Mouse (Mus musculus) spleen, postnatal 14 days (tissue): ENCODE data around the gene Fgf2.

Source experiments
- DNase-seq, 2 experiments: peaks; one replicate each; pipeline ENCODE4 v3.0.0; 2021 to 2022; ENCODE audit warnings: low spot score in 2 of 2

The Fgf2 gene

DNA sequence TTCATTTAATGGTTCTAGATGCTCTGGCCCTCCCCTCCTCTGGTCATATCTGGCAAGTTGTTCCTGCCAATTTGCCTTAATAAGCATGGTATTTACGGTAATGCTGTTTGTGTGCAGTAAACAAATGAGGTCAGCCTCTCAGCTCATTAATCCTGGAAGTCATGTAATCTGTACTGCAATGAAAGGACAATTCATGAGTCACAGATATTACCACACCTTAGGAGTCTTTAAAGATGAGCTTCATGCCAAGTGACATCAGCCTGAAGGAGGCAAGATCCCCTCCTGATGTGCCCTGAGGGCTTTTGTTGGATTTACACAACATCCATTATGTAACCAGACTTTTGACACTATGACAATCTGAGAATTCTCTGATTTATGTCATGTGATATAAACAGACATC is 6.6 kb downstream of the Fgf2 start:
- no peak for DNase-seq

DNA sequence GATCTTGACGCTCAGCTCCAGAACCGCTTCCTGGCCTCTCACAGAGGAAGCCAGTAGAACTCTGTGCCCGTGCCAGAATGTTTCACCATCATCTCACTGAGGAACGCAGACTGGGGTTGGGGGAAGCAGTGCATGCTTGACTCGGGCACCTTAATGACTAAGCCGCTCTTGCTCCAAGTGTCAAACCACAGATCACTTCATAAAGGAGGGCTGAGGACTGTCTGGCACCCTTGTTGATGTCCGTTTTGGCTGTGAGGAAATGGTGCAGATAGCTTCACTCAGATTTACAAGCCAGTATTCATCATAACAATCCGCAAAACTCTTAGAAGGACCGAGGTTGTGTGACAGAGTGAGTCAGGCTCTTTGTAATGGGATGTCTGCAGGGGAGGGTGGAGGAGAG is 12.6 kb downstream of the Fgf2 start:
- no peak for DNase-seq

DNA sequence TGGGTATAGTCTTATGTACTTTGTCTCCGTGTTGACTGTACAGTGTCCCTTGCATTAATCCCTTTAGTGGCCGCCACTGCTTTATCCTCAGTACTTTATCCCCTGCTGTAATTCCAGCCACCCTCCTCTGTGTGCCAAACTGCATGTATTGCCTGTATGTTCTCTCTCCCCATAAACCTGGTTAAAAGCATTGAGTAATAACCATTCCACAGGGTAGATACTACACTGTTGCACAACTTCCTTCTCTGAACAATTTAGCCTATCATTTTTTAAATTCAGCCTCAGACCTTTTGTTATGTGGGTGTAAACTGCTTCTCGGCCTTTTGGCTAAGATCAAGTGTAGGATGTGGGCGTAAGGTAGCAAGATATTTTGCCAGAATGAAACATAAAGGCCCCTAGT is 17.0 kb downstream of the Fgf2 start:
- no peak for DNase-seq

DNA sequence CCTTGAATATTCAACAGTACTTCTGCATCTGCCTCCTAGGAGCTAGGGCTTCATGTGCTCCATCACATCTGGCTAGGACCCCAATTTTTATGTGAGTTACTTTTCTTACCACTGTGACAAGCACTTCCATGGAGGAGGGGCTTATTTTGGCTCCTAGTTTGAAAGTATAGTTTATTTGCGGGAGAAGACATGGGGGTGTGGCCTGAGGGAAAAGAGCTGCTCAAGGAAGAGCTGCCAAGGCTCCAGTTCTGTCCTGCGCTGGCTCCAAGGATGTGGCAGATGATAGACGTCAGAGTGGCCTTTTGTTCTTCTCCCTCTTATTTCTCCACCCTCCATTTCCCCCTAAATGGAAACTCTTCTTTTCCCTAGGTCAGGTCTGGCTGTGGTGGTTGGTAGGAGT is 17.8 kb downstream of the Fgf2 start:
- no peak for DNase-seq

DNA sequence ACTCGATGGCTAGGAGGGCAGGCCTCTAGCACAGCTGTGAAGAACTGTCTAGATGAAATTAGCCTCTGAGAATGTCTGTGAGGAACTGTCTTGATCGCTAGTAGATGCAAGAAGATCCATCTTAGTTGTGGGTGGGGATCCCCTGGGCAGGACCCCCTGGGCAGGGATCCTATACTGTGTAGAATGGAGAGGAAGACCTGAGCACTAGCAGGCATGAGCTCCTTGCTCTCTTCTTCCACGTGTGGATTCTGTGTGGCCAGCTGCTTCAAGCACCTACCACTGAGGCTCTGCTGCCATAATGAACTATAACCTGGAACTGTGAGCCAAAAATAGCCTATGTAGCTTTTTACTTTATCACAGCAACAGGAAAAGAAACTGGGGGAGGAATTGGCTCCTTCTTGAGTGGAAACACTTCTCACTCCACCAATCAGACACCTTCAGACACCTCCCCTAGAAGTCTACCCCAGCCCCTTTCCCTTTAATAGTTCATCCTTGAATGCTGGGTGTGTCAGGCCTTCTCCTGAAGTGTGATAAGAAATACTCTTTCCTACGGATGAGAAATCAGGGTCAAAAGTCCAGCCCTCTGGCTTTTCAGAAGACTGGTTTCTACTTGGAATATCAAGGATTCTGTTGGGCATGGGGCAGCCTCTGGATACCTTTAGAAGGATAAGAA is 18.4 kb downstream of the Fgf2 start:
- no peak for DNase-seq

DNA sequence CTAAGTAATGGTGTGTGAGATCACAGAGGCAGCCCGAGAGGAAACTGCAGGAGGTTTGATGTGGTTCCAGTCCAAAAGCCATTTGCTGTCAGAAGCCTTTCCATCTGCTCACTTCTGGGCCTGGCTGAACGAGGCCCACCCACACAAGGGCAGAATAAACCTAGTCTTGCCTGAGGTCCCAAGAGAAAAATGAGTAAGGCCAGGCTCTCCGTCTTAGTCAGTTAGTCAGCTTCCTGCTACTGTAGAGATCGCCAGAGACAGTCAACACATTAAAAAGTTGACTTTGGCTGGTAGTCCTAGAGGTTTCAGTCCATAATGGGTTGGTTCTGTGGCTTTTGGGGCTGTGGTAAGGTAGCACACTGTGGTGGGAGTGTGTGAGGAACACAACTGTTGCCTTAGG is 22.3 kb downstream of the Fgf2 start:
- no peak for DNase-seq

DNA sequence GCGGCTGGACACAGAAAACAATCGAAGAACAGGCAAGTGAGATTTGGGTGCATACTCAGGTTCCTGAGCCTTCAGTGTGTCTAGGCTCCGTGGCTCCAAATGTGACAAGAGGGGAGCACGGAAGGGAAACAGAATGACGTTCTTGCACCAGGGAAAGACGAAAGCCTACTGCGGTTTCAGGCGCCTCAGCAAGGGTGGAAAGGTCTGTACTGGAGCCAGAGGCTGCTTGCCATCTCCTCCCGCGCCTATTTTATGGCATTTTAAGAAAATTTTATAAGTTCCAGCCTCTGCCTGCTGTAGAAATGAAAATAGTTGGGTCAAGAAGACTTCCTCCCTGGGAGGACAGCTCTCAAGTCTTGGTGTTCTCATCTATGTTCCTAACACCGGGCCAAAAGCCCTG is 25.6 kb downstream of the Fgf2 start:
- DNase-seq = no peak

DNA sequence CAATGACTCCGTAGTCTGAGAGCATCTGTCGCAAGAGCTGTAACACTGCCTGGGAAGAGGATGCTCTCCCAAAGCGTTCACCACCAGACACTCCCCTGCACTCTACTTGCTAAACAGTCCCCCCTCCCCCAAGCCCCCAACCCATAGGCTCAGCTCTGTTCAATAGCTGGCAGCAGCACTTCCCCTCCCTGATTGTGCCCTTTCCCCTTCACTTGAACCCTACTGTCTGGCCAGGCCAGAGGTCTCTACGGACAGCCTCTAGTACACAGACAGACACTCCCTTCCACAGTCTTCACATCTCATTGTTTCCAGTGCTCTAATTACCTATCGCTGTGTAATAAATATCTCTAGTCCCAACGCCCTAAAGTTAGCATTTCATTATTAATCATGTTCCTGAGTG is 29.8 kb downstream of the Fgf2 start:
- DNase-seq = no peak

DNA sequence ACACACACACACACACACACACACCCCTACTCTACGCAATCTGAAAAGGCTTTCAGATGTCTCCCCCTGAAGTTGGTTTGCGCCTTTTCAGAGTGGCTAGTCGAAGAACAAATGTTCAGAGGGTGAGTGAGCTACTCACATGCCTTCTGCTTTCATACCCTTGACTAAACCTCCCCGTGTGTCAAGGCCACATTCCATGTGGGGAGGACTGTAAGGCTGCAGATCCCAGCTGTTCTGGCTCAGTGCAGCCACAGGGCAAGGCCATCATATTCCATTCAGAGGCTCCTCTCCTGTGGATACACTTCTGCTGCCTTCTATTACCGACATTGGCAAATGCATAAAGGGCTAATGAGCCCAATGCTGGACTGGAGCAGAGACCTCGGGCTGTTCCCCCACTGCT is 30.3 kb downstream of the Fgf2 start:
- DNase-seq = no peak

DNA sequence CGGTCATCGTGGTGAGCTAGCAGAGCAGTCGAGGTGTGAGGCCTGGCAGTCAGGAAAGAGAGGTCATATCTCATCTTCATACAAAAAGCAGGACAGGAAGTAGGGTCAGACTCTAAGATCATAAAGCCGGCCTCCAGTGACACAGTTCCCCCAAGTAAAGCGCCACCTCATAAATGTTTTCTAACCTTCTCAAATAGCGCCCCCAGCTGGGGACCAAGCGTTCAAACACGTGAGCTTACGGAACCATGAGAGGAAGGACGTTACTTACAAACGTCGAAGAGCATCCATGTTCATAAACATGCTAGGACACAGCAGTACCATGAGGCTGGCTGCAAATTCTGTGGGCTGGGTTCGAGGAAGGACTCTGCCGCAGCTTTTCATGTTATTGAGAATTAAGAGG is 31.1 kb downstream of the Fgf2 start:
- no peak for DNase-seq

DNA sequence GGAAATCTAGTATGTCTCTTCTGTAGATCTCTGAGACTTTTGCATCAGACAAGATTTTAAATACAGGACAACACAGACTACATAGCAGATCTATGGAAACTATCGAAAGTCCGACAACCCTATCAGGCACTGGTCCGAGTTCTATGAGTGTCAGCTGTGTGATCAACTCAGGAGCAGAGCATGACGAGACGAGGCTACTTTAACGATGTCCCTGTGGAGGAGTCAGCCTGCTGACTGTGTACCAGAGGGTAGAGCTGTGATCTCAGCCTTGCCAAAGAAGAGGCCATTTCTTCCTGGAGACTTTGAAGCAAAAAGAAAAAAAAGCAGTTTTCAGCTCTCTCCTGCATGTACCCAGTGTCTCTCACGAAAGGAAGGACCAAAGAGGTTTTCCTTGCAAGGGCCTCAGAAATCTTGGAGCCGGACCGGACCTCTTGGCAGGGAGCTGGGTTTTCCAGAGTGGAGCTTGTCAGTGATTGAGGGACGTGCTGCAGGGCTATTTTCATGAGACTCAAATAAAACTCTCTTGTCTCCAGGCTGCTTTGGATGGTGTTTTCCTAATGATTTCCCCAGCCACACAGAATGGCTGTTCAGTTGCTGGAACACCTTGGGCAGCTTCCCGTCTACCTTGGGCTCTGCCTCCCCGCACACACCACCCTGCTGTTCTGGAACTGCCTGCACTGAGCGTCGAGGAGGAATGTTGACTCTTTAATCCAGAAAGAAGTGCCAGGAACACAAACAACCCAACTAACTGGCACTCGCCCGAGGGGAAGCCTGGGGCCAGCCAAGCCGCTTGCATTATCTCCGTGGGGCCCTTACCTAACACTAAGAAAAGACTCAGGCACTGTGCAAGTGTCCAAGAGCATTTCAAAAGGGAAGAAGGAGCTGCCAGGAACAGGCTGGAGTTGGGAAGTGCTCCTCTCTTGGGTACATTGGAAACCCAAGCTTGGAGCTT is 32.1 kb downstream of the Fgf2 start:
- DNase-seq = no peak

DNA sequence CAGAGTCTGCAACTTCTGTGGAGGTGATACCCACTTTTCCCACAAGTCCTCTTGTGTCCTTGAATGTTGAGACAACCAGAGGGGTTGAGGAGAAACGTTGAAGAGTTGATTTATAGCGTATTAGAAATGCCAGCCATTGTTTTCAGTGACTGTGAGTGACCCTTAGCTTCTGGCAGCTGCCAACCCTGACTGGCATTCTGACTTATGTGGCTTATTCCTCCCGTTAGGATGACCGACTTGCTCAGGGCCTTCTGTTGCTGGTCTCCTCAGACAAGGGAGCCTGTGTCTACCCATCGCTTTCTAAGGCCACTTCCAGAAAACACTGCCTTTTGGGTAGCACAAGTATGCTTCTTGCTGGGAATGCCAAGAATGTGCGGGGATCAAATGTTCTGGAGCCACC is 33.3 kb downstream of the Fgf2 start:
- no peak for DNase-seq

DNA sequence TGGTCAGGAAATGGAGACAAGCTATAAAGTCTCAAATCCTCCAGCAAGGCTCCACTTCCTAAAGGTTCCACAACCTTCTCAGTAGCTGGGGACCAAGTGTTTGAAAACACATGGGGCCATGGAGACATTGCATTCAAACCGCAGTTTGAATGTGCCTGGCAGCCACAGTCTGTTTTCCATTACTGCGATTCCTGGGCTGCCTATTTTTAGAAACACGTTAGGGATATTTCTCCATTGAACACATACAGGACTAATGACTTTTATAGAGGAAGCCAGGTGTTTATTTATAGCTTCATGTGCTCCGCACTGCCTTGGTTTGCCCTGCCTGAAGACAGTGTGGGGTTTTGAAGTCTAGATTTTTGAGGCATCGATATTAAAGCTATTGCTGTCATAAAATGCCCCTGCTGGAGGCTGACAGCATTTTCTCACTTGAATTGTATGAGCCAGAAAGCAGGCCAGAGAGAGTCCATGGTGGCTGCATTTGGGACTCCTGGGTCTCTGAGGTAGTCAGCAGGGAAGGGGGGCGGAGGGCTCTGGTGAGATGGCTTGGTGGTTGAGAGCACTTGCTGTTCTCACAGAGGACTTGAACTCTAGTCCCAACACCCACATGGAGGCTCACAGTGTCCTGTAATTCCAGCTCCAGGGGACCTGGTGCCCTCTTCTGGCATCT is 35.1 kb downstream of the Fgf2 start:
- DNase-seq = no peak

DNA sequence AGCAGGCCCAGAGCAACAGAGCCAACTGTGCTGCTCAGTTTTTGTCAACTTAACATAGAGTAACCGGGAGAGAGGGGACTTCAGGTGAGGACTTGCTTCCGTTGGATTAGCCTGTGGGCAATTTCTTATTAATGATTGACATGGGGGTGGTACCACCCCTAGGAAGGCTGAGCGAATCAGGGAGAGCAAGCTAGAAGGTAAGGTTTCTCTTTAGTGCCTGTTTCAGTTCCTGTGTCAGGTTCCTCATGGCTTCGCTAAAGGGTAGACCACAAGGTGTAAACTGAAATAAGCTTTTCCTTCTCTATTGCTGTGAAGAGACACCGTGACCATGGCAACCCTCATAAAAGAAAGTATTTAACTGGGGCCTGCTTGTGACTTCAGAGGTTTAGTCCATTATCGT is 39.2 kb downstream of the Fgf2 start:
- no peak for DNase-seq

DNA sequence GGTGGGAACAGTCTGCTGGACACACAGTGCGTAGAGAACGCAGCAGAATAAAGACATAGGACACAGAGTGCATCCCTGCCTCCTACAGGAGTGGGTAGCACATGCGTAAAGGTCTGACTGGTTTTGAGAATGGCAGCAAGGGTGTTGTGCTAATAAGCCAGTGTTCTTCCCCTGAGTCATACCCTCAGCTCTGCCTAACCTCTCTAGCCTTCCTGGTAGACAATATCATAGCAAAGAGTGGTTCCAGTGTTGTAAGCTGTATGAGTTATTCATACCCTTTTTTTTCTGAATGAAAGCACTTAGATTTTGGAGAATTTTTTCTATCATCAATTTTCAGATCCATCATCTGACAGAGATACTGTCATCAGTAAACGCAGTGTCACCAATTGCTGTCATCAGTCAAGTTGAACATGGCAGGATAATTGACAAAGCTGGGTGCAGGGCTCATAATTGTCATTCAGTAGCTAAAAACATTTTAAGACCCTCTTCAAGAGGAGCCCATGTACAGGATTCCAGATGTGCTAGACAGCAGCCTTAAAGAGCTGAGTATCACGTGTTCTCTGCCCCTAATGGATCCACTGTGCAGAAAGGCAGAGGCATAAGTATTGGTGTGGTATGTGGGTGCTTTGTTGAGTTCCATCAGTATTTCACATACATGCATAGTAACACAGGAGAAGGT is 48.9 kb downstream of the Fgf2 start:
- DNase-seq = no peak

DNA sequence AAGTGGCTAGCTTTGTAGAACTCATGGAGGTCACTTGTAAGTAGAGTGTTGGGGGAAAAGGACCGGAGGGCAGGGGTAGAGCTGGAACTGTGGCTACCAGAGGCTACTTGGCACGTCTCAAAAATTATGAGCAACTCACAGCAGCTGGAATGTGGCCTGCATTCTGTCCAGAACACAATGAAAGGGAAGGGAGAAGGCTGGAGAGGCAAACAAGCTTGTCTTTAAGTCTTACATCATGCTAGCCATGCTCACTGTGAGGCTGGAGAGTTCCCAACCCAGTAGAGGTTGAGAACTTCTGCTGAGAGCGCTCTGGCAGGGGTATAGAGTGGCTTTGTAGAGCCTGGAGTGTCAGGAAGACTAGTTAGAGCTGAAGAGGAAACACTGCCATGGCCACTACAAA is 49.5 kb downstream of the Fgf2 start:
- no peak for DNase-seq

DNA sequence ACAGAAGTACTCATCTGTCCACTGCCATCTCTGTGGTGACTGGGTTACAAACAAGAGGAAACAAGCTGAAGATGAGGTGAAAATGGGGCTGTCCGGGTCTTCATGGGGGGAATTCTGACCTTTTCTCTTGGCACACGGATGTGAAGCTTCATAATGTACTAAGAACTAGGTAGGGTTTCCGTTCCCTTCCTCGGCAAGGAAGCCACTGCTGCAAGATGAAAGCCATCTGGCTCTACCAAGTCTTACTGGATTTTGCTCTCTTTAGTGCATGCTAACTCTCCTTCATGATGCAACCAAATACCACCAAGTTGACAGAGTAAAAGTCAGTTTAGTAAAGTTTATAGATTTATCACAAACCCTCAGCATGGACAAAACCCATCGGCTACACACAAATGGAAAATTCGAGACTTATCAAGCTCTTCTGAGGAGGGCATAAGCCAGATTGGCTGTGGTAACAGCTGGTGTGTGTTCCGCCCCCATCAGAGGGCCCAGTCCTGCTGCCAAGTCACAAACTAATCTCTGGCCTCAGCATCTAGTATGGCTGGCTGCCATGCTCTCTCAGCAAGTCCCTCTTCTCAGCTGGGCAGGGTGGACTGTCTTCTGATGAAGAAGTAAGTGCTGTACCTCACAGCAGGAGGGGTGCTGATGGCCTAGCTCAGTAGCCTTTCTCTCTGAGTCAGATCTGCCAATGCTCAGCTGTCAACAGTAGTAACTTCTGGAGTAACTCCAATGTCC is 50.7 kb downstream of the Fgf2 start:
- no peak for DNase-seq

DNA sequence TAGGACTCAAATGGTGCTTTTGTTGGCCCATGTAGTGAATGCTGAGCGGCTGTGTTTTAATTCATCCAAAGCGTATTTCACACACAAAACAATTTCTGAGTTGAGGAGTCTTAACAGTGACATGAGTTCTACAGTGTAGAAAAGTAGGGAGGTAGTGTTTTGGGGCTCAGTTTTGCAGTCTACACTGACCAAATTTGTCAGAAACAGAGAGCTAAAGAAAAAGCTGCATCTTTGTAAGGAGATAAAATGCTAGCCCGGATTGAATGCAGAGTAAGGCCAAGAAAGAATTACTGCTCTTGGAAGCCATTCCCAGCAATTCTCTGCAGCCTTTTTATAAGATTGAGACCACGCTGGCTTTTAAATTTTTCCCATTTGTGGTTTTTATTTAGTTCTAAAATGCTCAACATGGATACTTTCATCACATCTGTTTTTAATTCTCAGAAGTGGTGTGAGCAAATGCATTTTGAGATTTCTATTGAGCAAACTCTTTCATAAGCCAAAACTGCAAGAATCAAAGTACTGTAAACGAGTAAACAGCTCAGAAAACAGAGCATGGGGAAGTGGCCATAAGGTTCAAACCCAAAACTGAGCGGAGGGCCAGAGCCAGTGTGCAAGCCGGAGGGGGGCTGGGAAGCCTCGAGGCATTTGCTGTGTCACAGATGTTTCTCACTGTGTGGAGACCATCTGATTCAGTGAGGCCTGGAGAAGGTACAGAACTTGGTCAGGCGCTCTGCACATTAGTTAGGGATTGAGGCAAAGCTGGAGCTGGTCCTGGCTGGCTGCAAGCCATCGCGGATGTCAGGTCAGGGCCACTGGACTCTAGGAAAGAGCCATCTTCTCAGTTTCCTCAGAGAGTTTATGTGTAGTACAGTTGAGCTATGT is 53.8 kb downstream of the Fgf2 start:
- DNase-seq = no peak

DNA sequence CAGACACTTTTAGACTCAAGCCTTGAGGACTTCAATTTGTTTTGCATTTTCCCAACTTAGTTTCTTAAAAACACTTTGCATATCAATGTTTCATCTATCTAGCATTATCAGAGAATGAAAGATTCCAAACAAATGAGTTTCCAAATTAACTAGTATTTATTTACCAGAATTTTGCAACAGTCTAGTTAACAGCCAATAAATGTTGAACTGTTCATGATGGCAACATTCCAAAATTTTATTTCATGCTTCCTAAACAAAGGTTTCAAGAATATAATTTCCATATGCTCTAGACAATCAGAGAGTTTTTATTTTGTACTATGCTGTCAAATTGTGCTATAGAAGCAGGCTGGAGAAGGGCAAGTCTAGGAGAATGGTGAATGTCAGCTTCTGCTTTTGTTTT is 59.5 kb downstream of the Fgf2 start:
- DNase-seq = no peak

DNA sequence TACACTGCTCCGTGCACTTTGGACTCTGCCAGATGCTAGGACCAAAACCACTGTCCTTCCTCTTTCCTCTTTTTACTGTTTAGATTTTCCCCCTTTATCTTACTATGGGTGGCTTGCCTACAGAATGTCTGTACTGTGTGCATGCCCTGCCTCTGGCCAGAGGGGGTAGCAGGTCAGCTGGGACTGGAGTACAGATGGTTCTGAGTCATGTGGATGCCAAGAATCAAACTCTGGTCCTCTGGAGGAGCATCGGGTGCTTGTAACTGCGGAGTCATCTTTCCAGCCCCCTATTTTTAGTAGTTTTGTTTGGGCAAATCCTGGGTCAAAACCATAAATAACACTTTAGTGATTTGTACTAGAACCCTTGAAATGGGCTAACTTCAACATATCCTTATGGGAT is 65.3 kb downstream of the Fgf2 start:
- no peak for DNase-seq
